Mouse (Mus musculus) embryonic facial prominence, embryonic 15.5 days (tissue): ENCODE results near the gene Lhx4. TPM values are rescaled to one million over a fixed set of nuclear protein-coding genes. Genes with fewer than 3 reads are reported as not detected.

ENCODE experiments used
- ATAC-seq: fragments of 200-750 bp; cut with Nextera tagmentation; 2 replicates; pipeline ENCODE4 v1.8.0; 2017; ENCODE audit warnings: low read depth, moderate TSS enrichment; ENCODE audit not compliant: insufficient number of reproducible peaks, low FRiP score, low TSS enrichment
- H3K27ac ChIP-seq: fragments of 300-500 bp; sonication (generic); replicated peaks from 2 replicates; pipeline ENCODE4 v1.5.1; 2015; ENCODE audit warnings: mild to moderate bottlenecking, inconsistent platforms
- H3K27me3 ChIP-seq: fragments of 300-500 bp; sonication (generic); 2 replicates; pipeline ENCODE4 v1.6.1; 2015; ENCODE audit warnings: inconsistent platforms
- H3K36me3 ChIP-seq: fragments of 300-500 bp; sonication (generic); 2 replicates; pipeline ENCODE4 v1.6.1; 2015; ENCODE audit warnings: mild to moderate bottlenecking, inconsistent platforms
- H3K4me1 ChIP-seq: fragments of 300-500 bp; sonication (generic); 2 replicates; pipeline ENCODE4 v1.6.1; 2015; ENCODE audit warnings: inconsistent platforms
- H3K4me2 ChIP-seq: fragments of 300-500 bp; sonication (generic); replicated peaks from 2 replicates; pipeline ENCODE4 v1.6.1; 2015; ENCODE audit warnings: mild to moderate bottlenecking, inconsistent platforms
- H3K4me3 ChIP-seq: fragments of 300-500 bp; sonication (generic); replicated peaks from 2 replicates; pipeline ENCODE4 v1.5.1; 2015; ENCODE audit warnings: mild to moderate bottlenecking, inconsistent platforms
- H3K9ac ChIP-seq: fragments of 300-500 bp; sonication (generic); 2 replicates; pipeline ENCODE4 v1.6.1; 2015; ENCODE audit warnings: inconsistent platforms
- H3K9me3 ChIP-seq: fragments of 300-500 bp; sonication (generic); replicated peaks from 2 replicates; pipeline ENCODE4 v1.6.1; 2016; ENCODE audit warnings: inconsistent platforms
- WGBS: fragments of 180-500 bp; shearing (Covaris S2); methylation state at CpG from one replicate; pipeline ENCODE4 v1.1.7; 2015; 5-methylcytosine and 5-hydroxymethylcytosine counted together
- polyA plus RNA-seq: library from polyadenylated mRNA; unstranded; fragments of >200 nt; fragmentation: Nextera tagmentation; extraction: Ambion mirVana; gene quantifications from 2 replicates; pipeline ENCODE4 v1.2.1, GENCODE M21; 2015

The Lhx4 gene
- polyA plus RNA-seq, 1 experiment from 2014 or later: not detected

- Histone ChIP-seq H3K4me1 (0 out of 2 replicates have a peak, but pooled peaks cover 7% of the 10 kb centered on the region), H3K9me3 (no peaks in the 10 kb centered on the region), H3K4me2 (no peak overlapping the region), H3K4me3 (no peak overlapping the region), H3K27me3 (no peaks in the 10 kb centered on the region), H3K27ac (no peak overlapping the region), H3K36me3 (peaks cover 48% of the 10 kb centered on the region), H3K9ac (no peak overlapping the region)
- no peak for ATAC-seq
- 69% methylated on average over 5 of the region's 5 CpGs for WGBS
Measured at GRCm38 (mm10) chr1:155782382-155782781, 30.9 kb upstream of the Lhx4 start.

GRCm38 (mm10) chr1:155777641-155778625 is 26.4 kb upstream of the Lhx4 start:
- Histone ChIP-seq H3K9me3 (no peaks in the 10 kb centered on the region), H3K9ac (no peak overlapping the region), H3K27me3 (no peaks in the 10 kb centered on the region), H3K4me3 (no peak overlapping the region), H3K4me2 (no peak overlapping the region), H3K27ac (no peak overlapping the region), H3K36me3 (peaks cover 28% of the 10 kb centered on the region), H3K4me1 (no peaks in the 10 kb centered on the region)
- ATAC-seq: peak; percentile 25; the same call in 1 of the 2 replicates
- WGBS: 61% methylated on average over 14 of the region's 14 CpGs

GRCm38 (mm10) chr1:155759167-155759566 is 7.7 kb upstream of the Lhx4 start:
- H3K9ac ChIP-seq: no peak overlapping the region
- whole genome bisulfite sequencing: 13% methylated on average over 12 of the region's 12 CpGs
- no peak for ATAC-seq
- no peaks in the 10 kb centered on the region for H3K9me3 ChIP-seq
- no peak overlapping the region for H3K4me3 ChIP-seq
- no peak overlapping the region for H3K4me2 ChIP-seq
- H3K36me3 ChIP-seq: no peaks in the 10 kb centered on the region
- no peak overlapping the region for H3K27ac ChIP-seq
- H3K27me3 ChIP-seq: peaks cover 10% of the 10 kb centered on the region; the same call in 1 of the 2 replicates
- 0 out of 2 replicates have a peak, but pooled peaks cover 3% of the 10 kb centered on the region for H3K4me1 ChIP-seq

GRCm38 (mm10) chr1:155758711-155759110 is 7.2 kb upstream of the Lhx4 start:
- 0 out of 2 replicates have a peak, but pooled peaks cover 3% of the 10 kb centered on the region for H3K4me1 ChIP-seq
- no peak overlapping the region for H3K4me3 ChIP-seq
- no peaks in the 10 kb centered on the region for H3K36me3 ChIP-seq
- 71% methylated on average over 4 of the region's 4 CpGs for WGBS
- H3K27ac ChIP-seq: no peak overlapping the region
- H3K27me3 ChIP-seq: peaks cover 13% of the 10 kb centered on the region
- no peak overlapping the region for H3K4me2 ChIP-seq
- no peaks in the 10 kb centered on the region for H3K9me3 ChIP-seq
- H3K9ac ChIP-seq: no peak overlapping the region
- ATAC-seq: no peak

GRCm38 (mm10) chr1:155757621-155758020 is 6.1 kb upstream of the Lhx4 start:
- no peaks in the 10 kb centered on the region for H3K36me3 ChIP-seq
- 64% methylated on average over 7 of the region's 7 CpGs for whole genome bisulfite sequencing
- H3K4me3 ChIP-seq: no peak overlapping the region

GRCm38 (mm10) chr1:155753411-155753810 is 1.9 kb upstream of the Lhx4 start:
- no peak overlapping the region for H3K9ac ChIP-seq
- H3K27ac ChIP-seq: no peak overlapping the region
- H3K4me1 ChIP-seq: no peaks in the 10 kb centered on the region
- H3K4me3 ChIP-seq: no peak overlapping the region
- ATAC-seq: no peak
- H3K4me2 ChIP-seq: no peak overlapping the region
- WGBS: 71% methylated on average over 9 of the region's 9 CpGs
- H3K36me3 ChIP-seq: no peaks in the 10 kb centered on the region
- H3K9me3 ChIP-seq: no peaks in the 10 kb centered on the region
- peaks cover 55% of the 10 kb centered on the region for H3K27me3 ChIP-seq

More at GRCm38 (mm10) chr1:155757621-155758020, 6.1 kb upstream of the Lhx4 start:
- Histone ChIP-seq H3K4me2 (no peak overlapping the region), H3K9ac (no peak overlapping the region), H3K27ac (no peak overlapping the region), H3K9me3 (no peaks in the 10 kb centered on the region), H3K4me1 (0 out of 2 replicates have a peak, but pooled peaks cover 3% of the 10 kb centered on the region), H3K27me3 (peaks cover 24% of the 10 kb centered on the region)
- ATAC-seq: no peak

- no peak overlapping the region for H3K4me3 ChIP-seq
- 10% methylated on average over 11 of the region's 11 CpGs for WGBS
- H3K36me3 ChIP-seq: no peaks in the 10 kb centered on the region
- no peak overlapping the region for H3K4me2 ChIP-seq
- H3K9ac ChIP-seq: no peak overlapping the region
- H3K27me3 ChIP-seq: peaks cover 82% of the 10 kb centered on the region
- no peaks in the 10 kb centered on the region for H3K4me1 ChIP-seq
- no peak for ATAC-seq
- H3K27ac ChIP-seq: no peak overlapping the region
- H3K9me3 ChIP-seq: no peaks in the 10 kb centered on the region
Measured at GRCm38 (mm10) chr1:155750517-155751178, 836 bp downstream of the Lhx4 start.

- peaks cover 3% of the 10 kb centered on the region for H3K4me1 ChIP-seq
- H3K9ac ChIP-seq: no peak overlapping the region
- H3K27me3 ChIP-seq: peaks cover 86% of the 10 kb centered on the region
- no peak overlapping the region for H3K27ac ChIP-seq
- H3K36me3 ChIP-seq: no peaks in the 10 kb centered on the region
- ATAC-seq: no peak
- WGBS: 70% methylated on average over 5 of the region's 5 CpGs
- no peak overlapping the region for H3K4me2 ChIP-seq
- no peak overlapping the region for H3K4me3 ChIP-seq
- no peaks in the 10 kb centered on the region for H3K9me3 ChIP-seq
Measured at GRCm38 (mm10) chr1:155747911-155748310, 3.6 kb downstream of the Lhx4 start.

GRCm38 (mm10) chr1:155747011-155747410 is 4.5 kb downstream of the Lhx4 start:
- no peaks in the 10 kb centered on the region for H3K9me3 ChIP-seq
- no peak overlapping the region for H3K27ac ChIP-seq
- no peak overlapping the region for H3K4me2 ChIP-seq
- ATAC-seq: no peak
- peaks cover 86% of the 10 kb centered on the region for H3K27me3 ChIP-seq
- H3K36me3 ChIP-seq: no peaks in the 10 kb centered on the region
- WGBS: 15% methylated on average over 8 of the region's 8 CpGs
- no peak overlapping the region for H3K4me3 ChIP-seq
- peaks cover 12% of the 10 kb centered on the region for H3K4me1 ChIP-seq
- no peak overlapping the region for H3K9ac ChIP-seq

GRCm38 (mm10) chr1:155742411-155743363 is 8.8 kb downstream of the Lhx4 start:
- Histone ChIP-seq H3K4me3 (peak overlapping the region; percentile 49), H3K4me1 (peaks cover 29% of the 10 kb centered on the region), H3K36me3 (no peaks in the 10 kb centered on the region), H3K27ac (no peak overlapping the region), H3K4me2 (peak overlapping the region; percentile 95), H3K27me3 (peaks cover 88% of the 10 kb centered on the region), H3K9ac (no peak overlapping the region), H3K9me3 (no peaks in the 10 kb centered on the region)
- 0 out of 2 replicates have a peak, but pooled peaks have one; percentile 25 for ATAC-seq
- 1% methylated on average over 81 of the region's 81 CpGs for WGBS
